Mouse (Mus musculus): ENCODE data around the gene Rassf8.
A peak's percentile ranks its signal among the peaks of the same experiment; 100 is the strongest.

Gene Rassf8

DNA sequence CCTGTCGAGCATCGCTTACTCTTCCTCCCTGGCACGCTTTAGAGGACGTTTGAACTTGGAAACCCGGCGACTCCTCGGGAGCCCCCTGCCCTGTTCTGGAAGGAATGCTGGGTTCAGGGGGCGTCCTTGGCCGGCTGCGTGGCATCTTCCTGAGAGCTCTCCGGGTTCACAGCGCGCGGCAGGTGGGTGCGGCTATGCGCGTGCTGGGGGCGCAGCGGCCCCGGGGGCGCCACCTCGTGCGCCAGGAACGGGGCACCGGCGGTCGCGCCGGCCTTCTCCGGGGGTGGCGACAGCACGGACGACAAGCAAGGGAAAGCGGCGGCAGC, 116.2 kb downstream of the Rassf8 start:
- no peak for DNase-seq

DNA sequence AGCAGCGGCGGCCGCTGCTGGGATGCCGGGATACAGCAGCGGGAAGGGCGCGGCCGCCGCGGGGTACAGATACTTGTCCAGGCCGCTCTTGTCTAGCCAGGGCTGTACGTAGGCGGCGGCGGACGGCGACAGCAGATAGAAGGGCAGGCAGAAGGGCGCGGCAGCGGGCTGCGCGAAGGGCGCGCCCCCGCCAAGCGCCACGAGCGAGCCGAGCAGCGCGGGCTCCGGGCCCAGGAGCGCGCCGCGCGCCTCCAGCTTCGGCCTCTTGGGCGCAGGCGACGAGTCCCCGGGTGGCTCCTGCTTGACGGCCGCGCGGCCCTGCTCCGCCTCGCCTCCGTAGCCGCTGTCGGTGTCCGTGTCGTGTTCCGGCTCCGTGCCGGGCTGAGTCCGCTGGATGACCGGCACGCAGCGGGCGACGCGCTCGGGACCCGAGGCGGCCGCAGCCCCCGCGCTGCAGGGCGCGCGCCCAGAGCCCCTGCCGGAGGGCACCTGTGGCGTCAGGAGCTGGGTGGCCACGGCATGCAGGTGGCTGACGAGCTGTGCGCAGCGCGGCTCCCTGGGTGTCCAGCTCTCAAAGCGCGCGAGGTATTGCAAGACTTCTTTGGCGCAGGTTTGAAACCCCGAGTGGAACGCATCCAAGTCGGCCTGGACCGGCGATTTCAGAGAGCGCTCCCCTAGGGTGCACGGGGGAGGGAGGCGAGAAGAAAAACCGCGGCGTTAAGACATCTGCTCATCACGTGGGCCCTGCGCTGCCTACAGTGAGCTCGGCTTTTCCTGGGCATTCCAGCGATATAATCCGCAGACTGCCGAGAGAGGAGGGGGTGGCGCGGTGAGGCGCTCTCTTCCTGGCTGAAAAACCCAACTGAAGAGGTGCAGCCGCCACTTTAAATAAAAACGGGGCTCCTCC, 116.8 kb downstream of the Rassf8 start:
- DNase-seq: peak; percentile 81

DNA sequence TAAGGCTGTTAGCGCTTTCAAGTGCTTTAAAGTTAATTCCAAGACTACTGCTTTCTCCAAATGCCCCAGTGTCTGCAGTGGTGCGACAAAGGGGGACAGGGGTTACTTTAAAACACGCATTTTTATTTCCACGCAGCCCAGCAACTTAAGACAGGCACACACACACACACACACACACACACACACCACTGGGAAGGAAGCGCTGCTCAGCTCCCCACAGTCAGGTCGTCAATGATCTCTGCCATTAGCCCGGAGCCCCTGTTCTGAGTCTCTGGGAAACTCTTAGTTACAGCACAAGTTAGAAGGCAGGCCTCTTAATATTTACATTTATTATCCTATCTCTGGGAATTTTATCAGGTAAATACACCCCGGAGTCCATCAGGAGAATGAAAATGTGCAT, 117.6 kb downstream of the Rassf8 start:
- no peak for DNase-seq

DNA sequence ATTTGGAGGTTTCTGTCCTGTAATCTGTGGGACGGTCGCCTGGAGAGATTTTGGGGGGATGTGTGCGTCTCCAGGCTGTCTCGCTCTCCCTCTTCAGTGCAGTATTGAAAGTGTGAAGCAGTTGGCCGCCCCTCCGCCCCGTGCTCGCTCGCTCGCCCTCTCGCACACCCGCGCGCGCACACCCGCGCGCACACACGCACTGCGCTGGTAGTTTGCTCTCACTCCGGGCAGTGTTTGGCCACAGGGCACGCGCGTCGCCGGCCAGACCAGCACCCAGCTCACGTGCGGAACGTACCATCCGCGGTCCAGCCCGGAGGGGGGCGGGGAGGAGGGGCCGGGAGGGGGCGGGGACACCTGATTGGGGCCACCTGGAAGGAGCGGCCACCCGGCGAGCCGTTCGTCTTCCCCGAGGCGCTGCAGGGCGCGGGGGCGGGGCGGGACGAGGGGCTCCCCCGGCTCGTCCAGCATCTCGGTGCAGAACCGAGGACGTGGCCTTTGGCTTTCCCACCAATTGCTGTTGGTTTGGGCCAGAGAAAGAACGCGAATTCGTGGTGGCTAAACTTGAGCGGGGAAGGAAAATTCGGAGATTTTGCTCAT, 118.8 kb downstream of the Rassf8 start, which contains the start of gene Bhlhe41:
Gene Bhlhe41 (minus strand): TSS at position 270 of the 597 bp plus-strand sequence.
- peak; percentile 86 for DNase-seq

DNA sequence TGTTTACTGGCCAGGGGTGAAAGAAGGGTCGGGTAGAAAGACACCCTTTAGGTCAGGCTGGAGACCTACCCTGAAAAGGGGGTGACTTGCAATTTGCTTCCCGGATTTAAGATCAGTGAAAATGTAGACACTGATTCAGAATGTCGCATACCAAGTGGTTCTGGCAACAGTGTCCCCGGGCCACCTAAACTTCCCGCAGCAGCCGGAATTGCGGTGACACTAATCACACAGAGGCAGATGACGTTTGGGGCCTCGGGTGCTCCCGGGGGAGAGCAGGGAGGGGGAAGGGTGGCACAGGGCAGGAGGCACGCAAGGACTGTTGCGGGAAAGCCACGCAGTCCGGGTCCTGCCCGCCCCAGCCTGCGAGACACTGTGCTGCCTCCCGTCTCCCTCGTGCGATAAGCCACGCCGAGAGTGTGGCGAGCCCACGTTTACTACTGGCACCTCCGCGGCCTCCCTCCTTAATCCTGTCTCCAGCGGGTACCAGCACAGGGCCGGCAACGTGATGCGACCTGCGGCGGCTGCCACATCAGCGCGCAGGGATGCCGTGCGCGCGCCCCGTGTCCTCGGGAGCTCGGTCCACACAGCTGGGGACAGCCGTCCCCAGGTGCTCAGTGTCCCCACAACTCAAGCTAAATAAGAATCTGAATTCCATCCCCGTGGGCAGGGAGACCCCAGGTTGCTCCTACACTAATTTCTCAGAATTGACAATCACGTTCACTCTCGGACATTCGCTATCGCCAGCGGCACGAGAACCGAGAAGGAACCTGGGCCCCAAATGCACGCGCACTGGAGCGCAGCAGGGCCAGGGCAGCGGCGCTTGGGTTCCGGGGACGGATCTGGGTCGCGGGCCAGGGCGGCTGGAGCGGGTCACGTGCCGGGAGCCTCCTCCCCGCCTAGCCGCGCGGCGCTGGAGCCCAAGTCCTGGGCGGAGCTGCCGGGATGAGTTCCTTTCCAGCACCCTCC, 119.6 kb downstream of the Rassf8 start:
- DNase-seq: peak; percentile 86

DNA sequence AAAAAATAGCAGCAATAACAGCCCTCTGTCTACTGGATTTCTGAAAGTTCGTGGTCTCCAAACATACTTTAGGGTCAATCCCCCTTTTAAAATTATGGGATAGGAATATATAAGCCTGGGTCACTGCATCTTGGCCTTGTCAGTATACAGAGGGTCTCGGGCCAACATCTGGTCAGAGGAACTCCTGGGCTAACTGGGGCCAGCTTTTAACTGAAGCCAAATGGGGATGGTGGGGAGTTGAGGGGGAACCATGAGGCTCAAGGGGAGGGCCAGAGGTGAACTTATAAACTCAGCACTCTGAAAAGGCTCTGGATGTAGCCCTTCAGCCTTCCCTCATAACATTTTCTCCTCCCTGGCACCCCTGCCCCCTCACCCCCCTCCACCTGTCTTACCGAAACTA, 120.6 kb downstream of the Rassf8 start:
- no peak for DNase-seq
